Mouse (Mus musculus): ENCODE results near the gene Borcs6. TPM values are rescaled to one million over a fixed set of nuclear protein-coding genes. Genes with fewer than 3 reads are reported as not detected.

Borcs6 gene
- total and polyA plus RNA-seq, 2 experiments from 2014 or later, result 20.9 to 32.8 TPM

DNA sequence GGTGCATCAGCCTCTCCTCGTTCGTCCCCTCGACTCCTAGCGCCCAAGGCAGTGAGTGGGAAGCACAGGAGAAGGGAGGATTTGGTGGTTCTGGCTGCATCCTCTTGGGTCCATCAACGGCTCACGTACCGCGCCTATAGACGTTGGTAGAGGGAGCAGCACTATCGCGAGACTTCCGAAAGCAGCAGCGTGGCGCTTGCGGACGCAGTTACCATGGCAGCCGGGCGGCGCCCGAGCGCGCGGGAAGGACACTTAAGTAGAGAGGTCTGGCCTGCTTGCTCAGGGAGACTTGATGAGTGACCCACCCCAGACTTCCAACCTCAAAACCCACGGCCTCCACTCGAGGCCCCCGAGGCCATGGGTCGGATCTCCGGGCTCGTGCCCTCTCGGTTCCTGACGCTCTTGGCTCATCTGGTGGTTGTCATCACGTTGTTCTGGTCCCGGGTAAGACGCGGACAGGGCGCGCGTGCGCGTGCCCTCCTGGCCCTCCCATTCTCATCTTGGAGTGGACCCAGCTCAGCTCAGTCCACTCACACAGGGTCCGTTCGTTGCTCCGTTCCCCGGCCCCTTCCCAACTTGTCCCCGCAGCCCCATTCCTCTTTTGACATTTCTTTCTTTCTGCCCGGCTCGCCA, 11.2 kb downstream of the Borcs6 start, which contains the start of gene Tmem107:
Gene Tmem107, plus strand, starts transcription at position 217 of the 633 bp plus-strand sequence.
- H3K4me2 ChIP-seq (ENCODE audit: low read depth), result peak within 1 kb of the TSS; percentile 75
- H3K36me3 ChIP-seq (ENCODE audit: insufficient read depth), result no peaks in the 10 kb centered on the region
- DNase-seq (peak; percentile 96), ATAC-seq (peak; percentile 89)
- H3K4me3 ChIP-seq (ENCODE audit: low read depth, low read length), result peak within 1 kb of the TSS; percentile 53
- H3K27me3 ChIP-seq (ENCODE audit: insufficient read depth, low read length), result no peaks in the 10 kb centered on the region
- 0 out of 2 replicates have a peak, but pooled peaks have one; percentile 35 for TF ChIP-seq CTCF (IDR thresholded peaks at IDR 0.05; ENCODE audit: low read depth)
- WGBS, result under 1% methylated on average over 47 of the region's 47 CpGs
- no peaks in the 10 kb centered on the region for H3K9me3 ChIP-seq (ENCODE audit: low read length)
- peak within 1 kb of the TSS; percentile 89 for H3K27ac ChIP-seq (ENCODE audit: low read depth, low read length)
- H3K4me1 ChIP-seq (ENCODE audit: insufficient read depth), result peaks cover 12% of the 10 kb centered on the region
- H3K9ac ChIP-seq, result peak within 1 kb of the TSS; percentile 69

DNA sequence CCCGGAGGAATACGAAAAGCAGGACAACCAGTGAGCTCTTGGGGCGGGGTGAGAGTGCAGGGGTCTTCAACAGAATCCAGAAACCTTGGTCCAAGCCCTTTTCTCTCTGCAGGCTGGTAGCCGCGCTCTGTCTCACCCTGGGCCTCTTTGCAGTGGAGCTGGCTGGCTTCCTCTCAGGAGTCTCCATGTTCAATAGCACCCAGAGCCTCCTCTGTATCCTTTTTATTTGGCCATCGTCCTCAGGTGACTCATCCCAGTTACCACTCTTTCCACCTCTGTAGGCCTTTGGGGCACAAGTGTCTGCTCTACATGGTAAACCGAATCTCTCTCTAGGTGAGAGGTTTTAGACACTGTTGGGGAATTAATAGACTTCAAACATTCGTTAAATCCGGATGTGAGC, 11.7 kb downstream of the Borcs6 start:
- DNase-seq (no peak), ATAC-seq (no peak)
- no peaks in the 10 kb centered on the region for H3K27me3 ChIP-seq (ENCODE audit: insufficient read depth, low read length)
- WGBS, result 15% methylated on average over 9 of the region's 9 CpGs
- peaks cover 12% of the 10 kb centered on the region for H3K4me1 ChIP-seq (ENCODE audit: insufficient read depth)
- H3K9ac ChIP-seq, result peak overlapping the region; percentile 69
- H3K4me2 ChIP-seq (ENCODE audit: low read depth), result peak overlapping the region; percentile 75
- H3K36me3 ChIP-seq (ENCODE audit: insufficient read depth), result no peaks in the 10 kb centered on the region
- peak overlapping the region; percentile 53 for H3K4me3 ChIP-seq (ENCODE audit: low read depth, low read length)
- H3K27ac ChIP-seq (ENCODE audit: low read depth, low read length), result peak overlapping the region; percentile 89
- no peaks in the 10 kb centered on the region for H3K9me3 ChIP-seq (ENCODE audit: low read length)
- no peak for TF ChIP-seq CTCF (IDR thresholded peaks at IDR 0.05; ENCODE audit: low read depth)

DNA sequence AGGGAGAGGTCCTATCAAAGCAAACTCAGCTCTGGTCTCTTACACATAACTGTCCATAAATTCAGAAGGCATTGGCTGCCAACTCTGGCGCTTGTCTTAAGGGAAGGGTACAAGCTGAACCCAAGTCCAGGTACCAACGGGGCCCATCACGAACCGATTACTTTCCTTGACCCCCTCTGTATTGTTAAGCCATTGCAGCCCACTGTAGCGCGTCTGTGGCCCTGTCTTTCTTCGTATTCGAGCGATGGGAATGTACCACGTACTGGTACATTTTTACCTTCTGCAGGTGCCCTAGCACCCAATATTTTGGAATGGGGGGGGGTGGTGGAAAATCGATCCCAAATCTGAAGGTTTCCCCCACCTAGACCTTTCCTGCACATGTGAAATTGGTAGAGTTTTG, 12.7 kb downstream of the Borcs6 start:
- peaks cover 12% of the 10 kb centered on the region for H3K4me1 ChIP-seq (ENCODE audit: insufficient read depth)
- no peaks in the 10 kb centered on the region for H3K36me3 ChIP-seq (ENCODE audit: insufficient read depth)
- WGBS, result 84% methylated on average over 11 of the region's 11 CpGs
- peak overlapping the region; percentile 81 for H3K9ac ChIP-seq
- no peaks in the 10 kb centered on the region for H3K9me3 ChIP-seq (ENCODE audit: low read length)
- peak overlapping the region; percentile 99 for H3K27ac ChIP-seq (ENCODE audit: low read depth, low read length)
- peak overlapping the region; percentile 59 for H3K4me2 ChIP-seq (ENCODE audit: low read depth)
- no peaks in the 10 kb centered on the region for H3K27me3 ChIP-seq (ENCODE audit: insufficient read depth, low read length)
- ATAC-seq, result no peak
- no peak for DNase-seq
- peak overlapping the region; percentile 37 for H3K4me3 ChIP-seq (ENCODE audit: low read depth, low read length)
- no peak for TF ChIP-seq CTCF (IDR thresholded peaks at IDR 0.05; ENCODE audit: low read depth)

DNA sequence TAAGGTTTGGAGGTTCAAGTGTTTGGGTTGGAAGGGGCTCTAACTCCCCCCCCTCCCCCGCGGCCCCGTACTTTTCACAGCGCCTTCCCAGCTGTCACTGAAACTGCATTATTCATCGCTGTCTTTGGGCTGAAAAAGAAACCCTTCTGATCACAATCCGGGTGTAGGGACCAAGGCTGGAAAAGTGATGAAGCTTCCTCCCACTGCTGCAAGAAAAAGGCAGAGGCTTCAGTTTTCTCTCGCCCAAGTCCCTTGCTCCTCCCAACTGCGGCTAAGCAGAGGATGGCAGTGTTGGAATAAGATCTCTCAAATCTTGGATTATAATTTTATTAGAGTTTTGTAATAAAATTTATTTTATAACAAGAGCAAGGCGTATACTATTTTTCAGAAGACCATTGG, 13.1 kb downstream of the Borcs6 start:
- peak overlapping the region; percentile 99 for H3K27ac ChIP-seq (ENCODE audit: low read depth, low read length)
- H3K4me2 ChIP-seq (ENCODE audit: low read depth), result peak overlapping the region; percentile 59
- no peak for ATAC-seq
- peak overlapping the region; percentile 81 for H3K9ac ChIP-seq
- no peak for TF ChIP-seq CTCF (IDR thresholded peaks at IDR 0.05; ENCODE audit: low read depth)
- DNase-seq, result no peak
- no peaks in the 10 kb centered on the region for H3K27me3 ChIP-seq (ENCODE audit: insufficient read depth, low read length)
- H3K36me3 ChIP-seq (ENCODE audit: insufficient read depth), result no peaks in the 10 kb centered on the region
- 1% methylated on average over 9 of the region's 9 CpGs for WGBS
- peak overlapping the region; percentile 37 for H3K4me3 ChIP-seq (ENCODE audit: low read depth, low read length)
- peaks cover 12% of the 10 kb centered on the region for H3K4me1 ChIP-seq (ENCODE audit: insufficient read depth)
- H3K9me3 ChIP-seq (ENCODE audit: low read length), result no peaks in the 10 kb centered on the region

DNA sequence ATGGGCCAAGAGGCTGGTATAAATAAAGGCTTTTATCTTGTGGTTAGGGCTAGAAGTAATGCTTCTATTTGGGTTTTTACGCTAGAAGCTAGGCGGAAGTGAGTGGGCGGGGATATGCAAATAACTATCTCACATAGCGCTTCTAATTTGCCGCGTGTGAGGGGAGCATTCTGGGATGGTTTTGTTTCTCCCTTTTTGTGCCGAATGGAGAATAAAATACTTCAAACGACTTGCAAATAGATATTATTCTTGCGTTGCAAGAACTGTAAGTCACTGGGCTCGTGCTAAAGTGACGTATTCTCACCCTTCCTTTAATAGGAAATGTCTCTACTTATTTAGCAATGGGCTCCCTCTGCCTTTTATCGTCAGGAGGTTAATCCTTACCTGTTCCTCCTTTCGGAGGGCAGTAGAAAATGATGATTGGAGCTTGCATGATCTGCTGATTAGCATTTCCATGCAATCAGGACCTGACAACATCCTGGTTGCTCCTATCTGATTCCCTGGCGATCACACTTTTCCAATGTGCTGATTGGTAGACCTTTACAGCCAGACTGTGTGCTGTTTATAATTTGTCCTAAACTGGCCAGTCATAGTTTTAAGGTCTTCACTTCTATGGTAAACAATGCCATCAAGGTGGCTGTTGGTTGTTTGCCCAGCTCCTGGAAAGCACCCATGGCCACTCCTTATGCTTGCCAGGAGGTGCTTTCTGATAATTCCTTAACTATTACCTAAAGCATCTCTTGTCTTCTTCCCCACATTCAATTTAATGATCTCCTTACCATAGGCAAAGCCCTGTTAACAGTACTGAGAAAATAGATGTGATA, 13.8 kb downstream of the Borcs6 start:
- Histone ChIP-seq H3K4me3 (ENCODE audit: low read depth, low read length) (peak overlapping the region; percentile 37), H3K4me1 (ENCODE audit: insufficient read depth) (peaks cover 12% of the 10 kb centered on the region), H3K27me3 (ENCODE audit: insufficient read depth, low read length) (no peaks in the 10 kb centered on the region), H3K9ac (peak overlapping the region; percentile 81), H3K9me3 (ENCODE audit: low read length) (no peaks in the 10 kb centered on the region), H3K27ac (ENCODE audit: low read depth, low read length) (peak overlapping the region; percentile 99), H3K4me2 (ENCODE audit: low read depth) (peak overlapping the region; percentile 59), H3K36me3 (ENCODE audit: insufficient read depth) (no peaks in the 10 kb centered on the region)
- ATAC-seq (peak; percentile 82), DNase-seq (peak; percentile 97)
- TF ChIP-seq CTCF (IDR thresholded peaks at IDR 0.05; ENCODE audit: low read depth), result peak; percentile 46; the same call in 1 of the 2 replicates
- 0% methylated on average over 14 of the region's 14 CpGs for WGBS

DNA sequence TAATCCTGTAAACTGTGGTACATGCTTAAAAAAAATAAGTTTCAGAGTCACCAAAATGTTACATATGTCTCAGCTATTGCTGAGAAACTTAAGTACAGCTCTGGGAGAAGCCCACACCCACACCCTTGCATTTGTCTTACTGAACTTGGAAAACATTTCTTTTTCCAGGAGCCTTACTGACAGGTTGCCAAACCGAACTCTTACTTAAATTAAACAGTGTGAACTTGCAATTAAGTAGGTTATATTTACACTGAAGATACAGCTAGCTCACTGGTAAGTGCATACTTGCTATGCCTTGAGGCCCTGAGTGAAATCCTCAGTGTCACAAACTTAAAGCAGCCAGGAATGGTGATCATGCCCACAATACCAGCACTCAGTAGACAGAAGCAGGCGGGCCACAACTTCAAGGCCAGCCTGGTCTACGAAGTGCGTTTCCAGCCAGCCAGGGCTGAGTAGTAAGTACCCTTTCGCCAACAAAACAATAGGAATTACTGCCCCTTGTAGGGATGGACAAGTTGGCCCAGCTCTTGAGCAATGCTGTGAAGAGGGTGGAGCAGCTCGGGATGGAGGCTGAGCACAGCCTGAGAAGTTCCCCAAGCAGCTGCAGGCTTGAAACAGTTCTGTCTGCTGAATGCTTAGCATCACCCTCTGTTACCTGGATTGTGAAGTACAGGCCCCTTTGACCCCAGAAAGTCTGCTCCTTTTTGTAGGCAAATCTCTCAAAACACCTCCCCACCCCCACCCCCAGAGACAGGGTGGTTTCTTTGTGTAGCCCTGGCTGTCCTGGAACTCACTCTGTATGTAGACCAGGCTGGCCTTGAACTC, 14.6 kb downstream of the Borcs6 start:
- Histone ChIP-seq H3K4me1 (ENCODE audit: insufficient read depth) (peaks cover 12% of the 10 kb centered on the region), H3K36me3 (ENCODE audit: insufficient read depth) (no peaks in the 10 kb centered on the region), H3K4me2 (ENCODE audit: low read depth) (no peak overlapping the region), H3K9me3 (ENCODE audit: low read length) (no peaks in the 10 kb centered on the region), H3K4me3 (ENCODE audit: low read depth, low read length) (no peak overlapping the region), H3K9ac (no peak overlapping the region), H3K27me3 (ENCODE audit: insufficient read depth, low read length) (no peaks in the 10 kb centered on the region), H3K27ac (ENCODE audit: low read depth, low read length) (peak overlapping the region; percentile 24)
- DNase-seq (no peak), ATAC-seq (no peak)
- no peak for TF ChIP-seq CTCF (IDR thresholded peaks at IDR 0.05; ENCODE audit: low read depth)
- WGBS, result 38% methylated on average over 6 of the region's 6 CpGs
